Mouse (Mus musculus): ENCODE measurements around the gene Asb4.
A peak's percentile ranks its signal among the peaks of the same experiment; 100 is the strongest.
"Not testable (repeated sequence)": the region's sequence is repeated elsewhere in the genome, so short reads cannot be mapped to it uniquely, and the experiment has no call there.

Gene Asb4

DNA sequence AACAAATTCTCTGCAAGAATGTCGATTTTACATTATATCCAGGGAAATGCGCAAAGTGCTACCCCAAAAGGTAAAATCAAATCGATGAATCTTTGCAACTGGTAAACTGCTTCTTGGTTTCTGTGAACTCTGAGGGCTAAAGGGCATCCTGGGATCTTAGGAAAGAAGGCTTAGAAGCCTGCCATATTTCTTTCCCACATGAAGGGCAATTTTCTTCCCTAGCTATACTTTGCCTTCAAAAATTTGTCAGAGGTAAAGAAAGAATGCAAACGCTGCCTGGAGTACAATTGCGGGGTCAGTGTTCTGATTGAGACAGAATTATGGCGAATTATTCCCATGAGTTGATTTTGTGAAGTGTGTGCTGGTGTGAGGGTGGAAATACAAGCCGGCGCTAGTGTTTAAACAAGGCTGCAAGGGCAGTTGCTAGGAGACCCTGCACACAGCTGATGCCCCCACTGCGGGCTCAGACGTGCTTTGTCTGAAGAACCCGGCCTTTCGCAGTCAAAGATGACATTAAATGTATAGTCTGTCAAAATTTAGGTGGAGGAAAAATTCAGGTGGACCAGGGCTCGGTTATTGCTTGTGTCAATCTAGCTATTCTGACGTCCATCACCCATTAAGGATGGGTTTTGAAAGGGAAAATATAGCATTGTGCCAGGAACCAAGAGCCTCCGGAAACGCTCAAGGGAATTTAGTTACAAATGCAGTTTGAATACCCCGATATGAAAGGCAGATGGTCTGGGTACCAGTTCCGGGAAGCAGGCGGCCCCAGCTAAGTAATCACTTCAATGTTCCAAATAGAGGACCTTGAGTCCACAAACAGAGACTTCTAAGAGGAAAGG, at the start of gene Asb4:
TSS of gene Asb4 (plus strand) at position 51 of the 842 bp plus-strand sequence.
- peak; percentile 35 for DNase-seq (ENCODE audit: low spot score)

DNA sequence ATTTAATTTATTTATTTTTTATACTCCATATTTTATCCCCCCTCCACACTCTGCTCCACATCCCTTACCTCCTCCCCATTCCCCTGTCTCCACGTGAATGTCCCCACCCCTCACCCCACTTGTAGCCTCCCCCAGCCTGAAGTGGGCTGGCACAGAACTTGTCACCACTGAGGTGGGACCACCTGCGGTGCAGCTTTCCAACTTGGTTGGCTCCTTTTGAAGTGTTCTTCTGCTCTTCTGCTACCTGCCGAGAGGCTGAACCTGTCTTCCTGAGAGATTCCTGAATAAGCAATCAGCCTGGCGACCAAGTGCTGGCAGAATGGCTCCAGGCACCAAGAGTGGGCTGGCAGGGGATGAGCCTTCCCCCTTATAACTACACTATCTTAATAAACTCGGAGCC, 49.2 kb upstream of the Asb4 start:
- no peak for DNase-seq (ENCODE audit: low spot score)

- DNase-seq (ENCODE audit: low spot score): not testable (repeated sequence)
Observed at GRCm38 (mm10) chr6:5336016-5336415, 47.2 kb upstream of the Asb4 start.

DNA sequence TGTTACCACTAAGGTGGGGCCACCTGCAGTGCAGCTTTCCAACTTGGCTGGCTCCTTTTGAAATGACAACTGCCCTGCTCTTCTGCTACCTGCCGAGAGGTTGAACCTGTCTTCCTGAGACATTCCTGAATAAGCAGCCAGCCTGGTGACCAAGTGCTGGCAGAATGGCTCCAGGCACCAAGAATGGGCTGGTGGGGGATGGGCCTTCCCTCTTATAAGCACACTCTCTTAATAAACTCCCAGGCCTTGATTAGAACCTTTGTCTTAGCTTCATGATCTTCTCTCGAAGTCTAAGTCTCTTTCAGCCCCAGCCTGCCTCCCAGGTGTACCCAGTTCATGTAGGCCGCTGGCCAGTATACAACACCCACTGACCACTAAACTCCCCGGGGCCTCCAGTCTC, 44.4 kb upstream of the Asb4 start:
- DNase-seq (ENCODE audit: low spot score): not testable (repeated sequence)

- DNase-seq (ENCODE audit: low spot score): not testable (repeated sequence)
Observed at GRCm38 (mm10) chr6:5339283-5339682, 43.9 kb upstream of the Asb4 start.

- DNase-seq (ENCODE audit: low spot score): no peak
Observed at GRCm38 (mm10) chr6:5344255-5344654, 38.9 kb upstream of the Asb4 start.

DNA sequence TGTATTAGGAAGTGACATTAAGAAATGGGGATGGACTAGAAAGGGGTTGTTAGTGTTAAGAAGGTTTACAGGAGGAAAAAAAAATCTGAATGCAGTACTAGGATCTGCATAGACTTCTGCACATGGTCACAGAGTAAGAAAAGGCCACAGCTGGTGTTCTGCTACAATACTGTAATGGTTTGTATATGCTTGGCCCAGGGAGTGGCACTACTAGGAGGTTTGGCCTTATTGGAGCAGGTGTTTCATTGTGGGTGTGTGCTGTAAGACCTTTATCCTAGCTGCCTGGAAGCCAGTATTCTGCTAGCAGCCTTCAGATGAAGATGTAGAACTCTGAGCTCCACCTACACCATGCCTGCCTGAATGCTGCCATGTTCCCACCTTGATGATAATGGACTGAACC, 25.3 kb upstream of the Asb4 start:
- no peak for DNase-seq (ENCODE audit: low spot score)

DNA sequence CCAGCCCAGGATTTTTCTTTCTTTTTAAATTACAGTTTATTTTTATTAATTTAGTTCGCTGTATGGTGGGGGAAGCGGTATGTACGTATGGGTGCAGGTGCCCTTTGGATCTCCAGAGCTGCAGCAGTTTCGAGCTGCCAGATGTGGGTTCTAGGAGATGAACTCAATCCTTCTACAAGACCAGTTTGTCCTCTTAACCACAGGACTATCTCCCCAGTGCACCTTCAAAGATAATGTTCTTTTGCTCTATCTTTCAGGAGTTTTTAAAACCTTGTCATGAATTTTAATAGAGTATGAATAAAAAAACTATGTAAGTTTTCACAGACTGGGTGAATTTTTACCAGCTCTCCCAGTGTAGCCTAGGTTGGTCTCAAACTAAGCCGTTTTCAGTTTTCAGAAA, 22.8 kb upstream of the Asb4 start:
- DNase-seq (ENCODE audit: low spot score): no peak

DNA sequence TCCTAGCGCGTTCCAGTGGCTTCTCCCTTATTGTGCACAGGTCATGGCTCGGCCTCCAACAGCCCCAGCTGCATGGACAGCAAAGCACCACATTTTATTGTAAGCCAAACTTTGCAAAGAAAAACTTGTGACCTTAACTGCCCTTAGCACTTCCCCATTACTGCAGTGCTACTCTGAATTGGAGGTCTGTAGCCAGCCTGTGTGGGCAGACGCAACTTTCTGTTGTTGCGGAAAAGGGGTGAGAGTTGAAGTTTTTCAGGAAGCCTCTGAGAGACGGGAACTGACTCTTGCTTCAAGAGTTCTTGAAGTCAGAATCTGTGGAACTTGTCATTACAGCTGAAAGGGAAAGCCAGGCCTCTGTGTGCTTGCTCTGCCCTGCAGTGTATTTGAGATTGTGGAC, 21.2 kb upstream of the Asb4 start:
- no peak for DNase-seq (ENCODE audit: low spot score)

DNA sequence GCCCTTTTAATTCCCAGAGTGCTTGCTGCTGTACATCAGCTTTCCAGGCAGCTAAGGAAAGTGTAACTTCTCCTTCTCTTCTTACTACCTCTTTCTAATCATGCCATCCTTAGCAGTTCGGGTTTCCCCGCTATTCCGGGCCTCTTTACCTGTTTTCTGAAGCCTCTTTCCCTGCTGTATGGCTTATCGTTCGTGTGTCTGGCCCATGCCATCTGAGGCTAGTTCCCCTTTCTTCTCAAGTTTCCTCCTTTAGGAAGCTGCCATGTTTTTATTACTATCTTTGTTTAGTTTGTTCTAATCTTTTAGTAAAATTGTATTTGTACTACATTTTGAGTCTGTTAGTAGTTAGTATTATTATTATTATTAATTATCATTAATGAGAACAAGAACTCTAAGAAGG, 17.3 kb upstream of the Asb4 start:
- no peak for DNase-seq (ENCODE audit: low spot score)

- DNase-seq (ENCODE audit: low spot score): no peak
Observed at GRCm38 (mm10) chr6:5376884-5377283, 6.3 kb upstream of the Asb4 start.

- DNase-seq (ENCODE audit: low spot score): no peak
Observed at GRCm38 (mm10) chr6:5379048-5379447, 4.1 kb upstream of the Asb4 start.

- DNase-seq (ENCODE audit: low spot score): no peak
Observed at GRCm38 (mm10) chr6:5379781-5380623, 3.2 kb upstream of the Asb4 start.

- DNase-seq (ENCODE audit: low spot score): no peak
Observed at GRCm38 (mm10) chr6:5380624-5381252, 2.4 kb upstream of the Asb4 start.

- no peak for DNase-seq (ENCODE audit: low spot score)
Observed at GRCm38 (mm10) chr6:5381918-5382582, 1.1 kb upstream of the Asb4 start.

DNA sequence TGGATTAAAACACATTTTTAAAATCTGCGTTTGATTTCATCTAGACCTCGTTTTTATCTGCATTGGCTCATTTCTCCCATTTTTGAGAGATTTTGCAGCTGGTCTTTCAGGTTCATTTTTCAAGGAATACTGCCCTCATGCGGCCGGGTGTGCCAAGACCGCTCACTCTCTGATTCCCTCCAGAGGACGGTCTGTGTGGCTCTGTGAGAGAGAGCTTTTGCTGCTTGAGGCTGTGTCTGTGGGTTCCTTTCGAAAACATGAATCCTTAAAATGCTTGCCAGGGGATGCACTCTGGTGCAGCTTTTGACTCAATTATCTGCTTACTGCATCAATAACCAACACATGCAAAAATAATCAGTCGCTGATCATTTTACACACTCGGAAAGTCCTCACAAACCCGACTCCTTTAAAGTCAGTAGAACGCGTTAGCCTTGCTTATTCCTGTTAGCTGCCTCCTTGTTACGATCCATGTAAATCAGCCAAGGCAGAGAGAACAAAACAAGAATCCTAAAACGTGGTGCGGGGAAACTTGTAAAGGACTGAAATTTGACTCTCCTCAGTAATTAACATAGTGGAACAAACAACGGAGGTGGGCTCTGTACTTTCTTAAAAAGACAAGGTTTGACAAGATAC, 487 bp upstream of the Asb4 start:
- peak; percentile 77 for DNase-seq (ENCODE audit: low spot score)

- peak; percentile 69 for DNase-seq (ENCODE audit: low spot score)
Observed at GRCm38 (mm10) chr6:5384178-5384490, 948 bp downstream of the Asb4 start.

- DNase-seq (ENCODE audit: low spot score): no peak
Observed at GRCm38 (mm10) chr6:5385161-5385640, 2.0 kb downstream of the Asb4 start.

- no peak for DNase-seq (ENCODE audit: low spot score)
Observed at GRCm38 (mm10) chr6:5386486-5386885, 3.3 kb downstream of the Asb4 start.

- DNase-seq (ENCODE audit: low spot score): no peak
Observed at GRCm38 (mm10) chr6:5387396-5387795, 4.2 kb downstream of the Asb4 start.

GRCm38 (mm10) chr6:5390298-5390697, 7.1 kb downstream of the Asb4 start:
- DNase-seq (ENCODE audit: low spot score): peak; percentile 33

DNA sequence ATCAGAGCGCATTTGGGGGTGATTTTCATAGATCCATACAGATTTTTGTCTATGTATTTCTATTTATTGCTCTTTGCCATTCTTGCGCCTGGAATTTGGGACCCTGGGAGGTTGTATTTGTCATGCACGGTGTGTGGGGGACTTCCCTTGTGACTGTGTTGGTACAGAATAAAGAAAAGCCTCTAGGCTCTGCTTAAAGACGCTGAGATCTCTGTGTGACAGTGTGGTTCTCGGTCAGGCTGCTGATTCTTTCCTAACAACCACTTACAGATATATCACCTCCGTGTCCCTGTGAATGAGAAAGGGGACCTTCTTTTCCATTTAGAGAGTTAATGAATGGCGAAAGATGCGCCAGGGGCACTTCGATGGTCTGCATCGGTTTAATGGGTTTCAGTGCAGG, 7.8 kb downstream of the Asb4 start:
- no peak for DNase-seq (ENCODE audit: low spot score)
